Mouse (Mus musculus): Measurements from ENCODE around the gene Olfr923. TPM values are rescaled to one million over a fixed set of nuclear protein-coding genes. Genes with fewer than 3 reads are reported as not detected.
"Not testable (repeated sequence)": the region's sequence is repeated elsewhere in the genome, so short reads cannot be mapped to it uniquely, and the experiment has no call there.

The Olfr923 gene
- polyA plus RNA-seq, 1 experiment from 2014 or later, result not detected

GRCm38 (mm10) chr9:38874880-38875279 lies 48.5 kb downstream of the Olfr923 start:
- H3K27me3 ChIP-seq (ENCODE audit: control insufficient read depth, insufficient read depth, low read length); ATAC-seq (ENCODE audit: insufficient number of reproducible peaks, insufficient read depth, low FRiP score, low read depth); H3K9me3 ChIP-seq (ENCODE audit: control insufficient read depth, low read length); H3K4me2 ChIP-seq (ENCODE audit: low read length); H3K4me1 ChIP-seq (ENCODE audit: control insufficient read depth in 2 of 2, insufficient read depth in 2 of 2, low read length in 2 of 2); H3K9ac ChIP-seq (ENCODE audit: low read length); H3K27ac ChIP-seq (replicated peaks in 1 of 2; ENCODE audit: control insufficient read depth in 1 of 2, insufficient read depth in 1 of 2, low read depth in 2 of 2, low read length in 2 of 2); H3K36me3 ChIP-seq (ENCODE audit: control insufficient read depth, insufficient read depth, low read length); H3K4me3 ChIP-seq (ENCODE audit: control insufficient read depth in 1 of 2, insufficient read depth in 1 of 2, low read depth in 1 of 2, low read length in 2 of 2): not testable (repeated sequence)
- WGBS, result 48% methylated on average over 2 of the region's 2 CpGs

GRCm38 (mm10) chr9:38876826-38877225 lies 50.5 kb downstream of the Olfr923 start, which contains the start of gene Olfr926:
TSS of gene Olfr926 (plus strand) at chr9:38877126.
- 66% methylated on average over 2 of the region's 2 CpGs for WGBS
- Histone ChIP-seq H3K27me3 (ENCODE audit: control insufficient read depth, insufficient read depth, low read length) (no peaks in the 10 kb centered on the region), H3K4me2 (ENCODE audit: low read length) (no peak within 1 kb of the TSS), H3K4me1 (ENCODE audit: control insufficient read depth in 2 of 2, insufficient read depth in 2 of 2, low read length in 2 of 2) (no peaks in the 10 kb centered on the region), H3K9me3 (ENCODE audit: control insufficient read depth, low read length) (peaks cover 3% of the 10 kb centered on the region; the same call in 1 of the 2 replicates), H3K27ac (replicated peaks in 1 of 2; ENCODE audit: control insufficient read depth in 1 of 2, insufficient read depth in 1 of 2, low read depth in 2 of 2, low read length in 2 of 2) (no peak within 1 kb of the TSS), H3K36me3 (ENCODE audit: control insufficient read depth, insufficient read depth, low read length) (no peaks in the 10 kb centered on the region), H3K4me3 (ENCODE audit: control insufficient read depth in 1 of 2, insufficient read depth in 1 of 2, low read depth in 1 of 2, low read length in 2 of 2) (no peak within 1 kb of the TSS), H3K9ac (ENCODE audit: low read length) (no peak within 1 kb of the TSS)
- ATAC-seq (ENCODE audit: insufficient number of reproducible peaks, insufficient read depth, low FRiP score, low read depth), result no peak

Other genes starting within 250 kb of the Olfr923 start
- gene Olfr912, start 246.4 kb upstream of the Olfr923 start, polyA plus RNA-seq (2014; fragmentation: Nextera tagmentation; extraction: Ambion mirVana), result not detected in 2 replicates
- not detected in 2 replicates for gene Olfr913, start 233.8 kb upstream of the Olfr923 start, polyA plus RNA-seq (2014; fragmentation: Nextera tagmentation; extraction: Ambion mirVana)
- gene Olfr914, start 221.4 kb upstream of the Olfr923 start, polyA plus RNA-seq (2014; fragmentation: Nextera tagmentation; extraction: Ambion mirVana), result not detected in 2 replicates
- not detected in 2 replicates for gene Olfr916, start 166.7 kb upstream of the Olfr923 start, polyA plus RNA-seq (2014; fragmentation: Nextera tagmentation; extraction: Ambion mirVana)
- not detected in 2 replicates for gene Olfr917, start 160.7 kb upstream of the Olfr923 start, polyA plus RNA-seq (2014; fragmentation: Nextera tagmentation; extraction: Ambion mirVana)
- gene Olfr918, start 151.9 kb upstream of the Olfr923 start, polyA plus RNA-seq (2014; fragmentation: Nextera tagmentation; extraction: Ambion mirVana), result not detected in 2 replicates
- not detected in 2 replicates for gene Olfr919, start 122.9 kb upstream of the Olfr923 start, polyA plus RNA-seq (2014; fragmentation: Nextera tagmentation; extraction: Ambion mirVana)
- gene Vwa5a, start 108.3 kb upstream of the Olfr923 start, polyA plus RNA-seq (2014; fragmentation: Nextera tagmentation; extraction: Ambion mirVana), result 23.2 and 25.5 TPM in 2 replicates
- 0.04 and 0.05 TPM in 2 replicates for gene Olfr920, start 74.2 kb upstream of the Olfr923 start, polyA plus RNA-seq (2014; fragmentation: Nextera tagmentation; extraction: Ambion mirVana)
- not detected in 2 replicates for gene Olfr921, start 53.5 kb upstream of the Olfr923 start, polyA plus RNA-seq (2014; fragmentation: Nextera tagmentation; extraction: Ambion mirVana)
- 0.12 TPM in 1 of 2 replicates, not detected in the other for gene Olfr922, start 11.9 kb upstream of the Olfr923 start, polyA plus RNA-seq (2014; fragmentation: Nextera tagmentation; extraction: Ambion mirVana)
- not detected in 2 replicates for gene Olfr924, start 17.9 kb downstream of the Olfr923 start, polyA plus RNA-seq (2014; fragmentation: Nextera tagmentation; extraction: Ambion mirVana)
- gene Olfr26, start 28.5 kb downstream of the Olfr923 start, polyA plus RNA-seq (2014; fragmentation: Nextera tagmentation; extraction: Ambion mirVana), result not detected in 2 replicates
- gene Olfr926, start 50.6 kb downstream of the Olfr923 start, polyA plus RNA-seq (2014; fragmentation: Nextera tagmentation; extraction: Ambion mirVana), result not detected in 2 replicates
- gene Olfr930, start 103.3 kb downstream of the Olfr923 start, polyA plus RNA-seq (2014; fragmentation: Nextera tagmentation; extraction: Ambion mirVana), result not detected in 2 replicates
- gene Olfr933, start 145.8 kb downstream of the Olfr923 start, polyA plus RNA-seq (2014; fragmentation: Nextera tagmentation; extraction: Ambion mirVana), result not detected in 2 replicates
- gene Olfr934, start 161.8 kb downstream of the Olfr923 start, polyA plus RNA-seq (2014; fragmentation: Nextera tagmentation; extraction: Ambion mirVana), result not detected in 2 replicates
- not detected in 2 replicates for gene Olfr935, start 173.1 kb downstream of the Olfr923 start, polyA plus RNA-seq (2014; fragmentation: Nextera tagmentation; extraction: Ambion mirVana)
- gene Olfr146, start 196.8 kb downstream of the Olfr923 start, polyA plus RNA-seq (2014; fragmentation: Nextera tagmentation; extraction: Ambion mirVana), result not detected in 2 replicates
- gene Olfr937, start 238.4 kb downstream of the Olfr923 start, polyA plus RNA-seq (2014; fragmentation: Nextera tagmentation; extraction: Ambion mirVana), result not detected in 2 replicates